Mouse (Mus musculus) hindbrain, postnatal 0 days (tissue): ENCODE measurements around the gene Naaa. TPM values are rescaled to one million over a fixed set of nuclear protein-coding genes. Genes with fewer than 3 reads are reported as not detected.

Experiments used
- ATAC-seq: fragments of 200-750 bp; cut with Nextera tagmentation; 2 replicates; pipeline ENCODE4 v1.8.0; 2017; ENCODE audit warnings: mild to moderate bottlenecking, moderate TSS enrichment, moderate library complexity
- DNase-seq: peaks from one replicate; pipeline ENCODE4 v3.0.0-alpha.2; 2015; ENCODE audit warnings: low spot score
- H3K27ac ChIP-seq: fragments of 300-500 bp; sonication (generic); 2 replicates; pipeline ENCODE4 v1.5.1; 2014; ENCODE audit warnings: mild to moderate bottlenecking
- H3K27me3 ChIP-seq: fragments of 300-500 bp; sonication (generic); 2 replicates; pipeline ENCODE4 v1.6.1; 2014; ENCODE audit warnings: low read length, mixed read lengths; ENCODE audit not compliant: insufficient read depth
- H3K36me3 ChIP-seq: fragments of 300-500 bp; sonication (generic); 2 replicates; pipeline ENCODE4 v1.6.1; 2014; ENCODE audit warnings: low read length, mixed read lengths; ENCODE audit not compliant: insufficient read depth
- H3K4me1 ChIP-seq: fragments of 300-500 bp; sonication (generic); 2 replicates; pipeline ENCODE4 v1.6.1; 2014; ENCODE audit warnings: antibody characterized with exemption, low read length, mixed read lengths; ENCODE audit not compliant: insufficient read depth
- H3K4me2 ChIP-seq: fragments of 300-500 bp; sonication (generic); 2 replicates; pipeline ENCODE4 v1.6.1; 2014; ENCODE audit warnings: low read depth, mild to moderate bottlenecking, low read length, moderate library complexity, mixed read lengths
- H3K4me3 ChIP-seq: fragments of 300-500 bp; sonication (generic); 2 replicates; pipeline ENCODE4 v1.5.1; 2014; ENCODE audit warnings: low read length
- H3K9ac ChIP-seq: fragments of 300-500 bp; sonication (generic); replicated peaks from 2 replicates; pipeline ENCODE4 v1.6.1; 2014; ENCODE audit warnings: mild to moderate bottlenecking, low read length, moderate library complexity, mixed read lengths
- H3K9me3 ChIP-seq: fragments of 300-500 bp; sonication (generic); 2 replicates; pipeline ENCODE4 v1.6.1; 2016; ENCODE audit warnings: low read length, mixed read lengths
- CTCF ChIP-seq: IDR thresholded peaks from 2 replicates; pipeline ENCODE4 v1.5.1; 2016; ENCODE audit warnings: antibody characterized with exemption, control low read depth, low read depth
- WGBS: fragments of 180-500 bp; shearing (Covaris S2); extraction: QIAGEN DNeasy Blood & Tissue Kit; methylation state at CpG from one replicate; pipeline ENCODE4 v1.1.7; 2014; 5-methylcytosine and 5-hydroxymethylcytosine counted together
- polyA plus RNA-seq: library from polyadenylated mRNA; unstranded; fragments of >200 nt; fragmentation: Nextera tagmentation; extraction: Ambion mirVana; gene quantifications from 2 replicates; pipeline ENCODE4 v1.2.1, GENCODE M21; 2015
- total RNA-seq: library from RNA; depleted of rRNA; stranded (reverse); fragments of >200 nt; gene quantifications from 2 replicates; pipeline ENCODE4 v1.2.3, GENCODE M21; 2014

Gene Naaa
- total and polyA plus RNA-seq, 2 experiments from 2014 or later, result 28.9 to 29.1 TPM

DNA sequence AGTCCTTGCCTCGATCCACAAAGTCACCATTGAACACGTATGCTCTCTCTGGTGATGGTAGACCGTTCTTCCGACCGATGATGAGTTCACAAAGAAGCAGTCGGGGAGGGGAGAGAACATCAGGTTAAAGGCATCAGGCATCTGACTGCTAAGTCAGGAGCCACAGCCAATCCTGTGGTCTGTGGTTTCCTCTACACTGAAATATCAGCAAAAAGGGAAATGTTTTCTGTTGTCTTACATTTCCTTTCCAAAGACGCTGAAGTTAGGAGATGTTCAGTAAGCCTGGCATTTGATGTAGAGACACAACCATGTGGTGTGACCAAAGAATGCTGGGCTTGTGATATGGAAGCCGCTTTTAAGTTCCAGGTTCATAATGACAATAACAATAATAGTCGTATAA lies 32.5 kb downstream of the Naaa start:
- DNase-seq (no peak), ATAC-seq (no peak)
- Histone ChIP-seq H3K27me3 (no peaks in the 10 kb centered on the region), H3K4me1 (no peaks in the 10 kb centered on the region), H3K27ac (no peak overlapping the region), H3K9me3 (0 out of 2 replicates have a peak, but pooled peaks cover 5% of the 10 kb centered on the region), H3K9ac (no peak overlapping the region), H3K36me3 (no peaks in the 10 kb centered on the region), H3K4me3 (no peak overlapping the region), H3K4me2 (no peak overlapping the region)
- TF ChIP-seq CTCF, result no peak
- 92% methylated on average over 9 of the region's 9 CpGs for WGBS

DNA sequence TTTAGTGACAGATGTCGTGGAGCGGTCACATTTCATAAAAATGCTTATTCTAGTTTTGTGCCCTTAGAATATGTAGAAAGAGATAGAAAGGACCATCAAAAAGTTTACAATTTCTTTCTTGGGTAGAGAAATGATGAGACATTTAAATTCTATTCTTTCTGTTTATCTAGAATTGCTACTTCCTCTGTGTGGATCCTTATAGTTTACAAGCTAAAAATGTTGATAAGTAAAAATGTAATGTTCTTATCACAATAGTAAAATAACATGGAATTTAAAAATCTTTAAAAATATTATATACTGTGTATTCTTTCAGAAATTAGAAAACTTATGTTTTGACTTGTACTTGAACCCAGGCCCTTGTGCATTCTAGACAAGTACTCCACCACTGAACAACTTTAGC lies 33.1 kb downstream of the Naaa start:
- WGBS, result 98% methylated on average over 2 of the region's 2 CpGs
- no peak overlapping the region for H3K4me3 ChIP-seq

DNA sequence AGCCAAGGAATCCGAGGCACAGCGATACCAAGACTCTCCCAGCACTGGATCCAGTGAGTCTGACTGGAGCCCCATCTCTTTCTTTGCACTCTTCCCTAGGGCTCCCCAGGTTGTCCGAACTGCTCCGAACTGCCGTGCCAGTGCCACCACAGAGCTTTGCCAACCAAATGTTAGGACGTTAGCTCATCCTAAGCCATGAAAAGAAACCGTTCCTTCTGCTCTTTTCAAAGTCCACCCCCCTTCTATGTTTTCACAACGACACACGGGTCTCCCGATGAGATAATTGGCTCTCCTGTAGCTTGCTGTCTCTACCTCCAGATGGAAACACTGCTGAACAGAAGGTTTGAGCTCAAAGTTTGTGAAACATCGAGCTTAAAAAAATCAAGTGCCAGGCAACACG lies 37.2 kb downstream of the Naaa start:
- H3K4me2 ChIP-seq, result no peak overlapping the region
- WGBS, result 80% methylated on average over 12 of the region's 12 CpGs
- H3K4me3 ChIP-seq, result no peak overlapping the region
- H3K9me3 ChIP-seq, result no peaks in the 10 kb centered on the region
- H3K36me3 ChIP-seq, result no peaks in the 10 kb centered on the region
- ATAC-seq (no peak), DNase-seq (no peak)
- H3K9ac ChIP-seq, result no peak overlapping the region
- TF ChIP-seq CTCF, result no peak
- H3K27ac ChIP-seq, result no peak overlapping the region
- no peaks in the 10 kb centered on the region for H3K4me1 ChIP-seq
- no peaks in the 10 kb centered on the region for H3K27me3 ChIP-seq

More for the DNA sequence above, 33.1 kb downstream of the Naaa start:
- TF ChIP-seq CTCF, result no peak
- Histone ChIP-seq H3K9me3 (0 out of 2 replicates have a peak, but pooled peaks cover 4% of the 10 kb centered on the region), H3K9ac (no peak overlapping the region), H3K27ac (no peak overlapping the region), H3K27me3 (no peaks in the 10 kb centered on the region), H3K4me2 (no peak overlapping the region), H3K4me1 (no peaks in the 10 kb centered on the region), H3K36me3 (no peaks in the 10 kb centered on the region)
- DNase-seq (no peak), ATAC-seq (no peak)

DNA sequence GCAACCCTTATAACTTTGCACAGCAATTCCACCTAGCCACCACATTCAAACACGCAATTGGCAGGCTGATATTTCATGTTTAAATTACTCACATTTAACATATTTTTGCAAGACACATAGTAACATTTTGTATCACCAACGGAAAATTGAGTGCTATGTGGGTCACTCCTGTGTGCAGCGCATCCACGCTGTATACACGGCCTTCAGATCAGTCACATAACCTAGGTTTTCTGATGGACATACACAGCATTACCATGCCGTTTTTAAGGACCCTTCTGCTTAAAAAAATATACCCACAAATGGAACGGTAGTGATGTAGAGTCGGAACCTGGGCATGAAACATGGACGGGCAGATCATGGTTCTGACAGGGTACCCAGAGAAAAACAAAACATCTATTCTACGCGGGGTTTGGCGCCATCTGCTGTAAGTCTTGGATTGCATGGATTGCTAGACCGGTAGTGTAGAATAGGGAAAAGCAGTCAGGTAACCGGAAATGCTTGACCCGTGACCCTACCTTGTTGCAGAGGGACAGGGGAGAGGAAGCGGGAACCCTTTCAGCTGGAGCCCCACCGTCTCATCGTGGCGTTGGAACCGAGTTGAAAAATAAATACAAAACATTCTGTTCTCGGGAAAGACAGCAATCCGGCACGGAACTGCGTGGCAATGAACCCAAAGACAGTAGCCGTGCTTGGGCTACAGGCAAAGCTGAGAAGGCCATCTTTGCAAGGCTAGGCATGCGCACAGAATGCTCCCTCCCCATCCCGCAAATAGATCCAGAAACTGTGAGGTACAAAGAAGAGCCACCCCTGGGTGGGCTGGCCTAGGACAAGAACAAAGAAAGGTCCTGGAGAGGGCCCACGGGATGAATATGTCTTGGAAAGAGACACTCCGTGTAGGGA lies 38.4 kb downstream of the Naaa start:
- H3K27ac ChIP-seq, result no peak overlapping the region
- WGBS, result 39% methylated on average over 29 of the region's 29 CpGs
- H3K4me1 ChIP-seq, result no peaks in the 10 kb centered on the region
- no peaks in the 10 kb centered on the region for H3K9me3 ChIP-seq
- peak; percentile 83 for ATAC-seq
- no peak overlapping the region for H3K9ac ChIP-seq
- H3K4me2 ChIP-seq, result peak overlapping the region; percentile 19; the same call in 1 of the 2 replicates
- peak; percentile 87 for DNase-seq
- H3K27me3 ChIP-seq, result no peaks in the 10 kb centered on the region
- no peak overlapping the region for H3K4me3 ChIP-seq
- peak; percentile 86 for TF ChIP-seq CTCF
- H3K36me3 ChIP-seq, result no peaks in the 10 kb centered on the region

DNA sequence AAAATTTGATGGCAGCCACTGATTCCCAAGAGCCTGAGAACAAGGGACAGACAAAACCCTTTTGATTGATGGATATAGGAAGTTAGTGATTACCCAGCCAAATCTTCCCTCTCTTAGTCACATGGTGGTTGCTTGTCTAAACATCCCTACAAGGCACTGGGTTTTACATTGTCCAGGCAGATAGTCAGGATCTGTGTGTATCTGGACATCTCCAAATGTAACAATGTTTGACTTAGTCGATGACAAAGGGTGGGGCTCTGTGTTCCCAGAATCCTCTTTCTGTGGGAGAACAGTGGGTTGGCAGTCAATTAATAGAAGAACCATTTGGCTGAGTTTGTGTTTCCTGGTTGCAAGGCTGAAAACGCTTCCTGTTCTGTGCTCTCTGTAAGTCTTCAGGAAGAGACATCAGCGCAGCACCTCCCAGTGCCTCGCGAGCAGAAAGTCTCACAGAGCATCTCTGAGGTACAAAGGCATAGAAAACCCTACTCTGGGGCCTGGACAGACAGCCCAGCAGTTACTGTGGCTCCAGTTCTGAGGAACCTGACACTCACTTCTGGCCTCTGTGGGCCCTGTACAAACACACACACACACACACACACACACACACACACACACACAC lies 42.9 kb downstream of the Naaa start:
- ATAC-seq (peak; percentile 8; the same call in 1 of the 2 replicates), DNase-seq (no peak)
- Histone ChIP-seq H3K27me3 (no peaks in the 10 kb centered on the region), H3K4me2 (no peak overlapping the region), H3K4me3 (no peak overlapping the region), H3K9me3 (no peaks in the 10 kb centered on the region), H3K27ac (no peak overlapping the region), H3K9ac (no peak overlapping the region), H3K36me3 (no peaks in the 10 kb centered on the region), H3K4me1 (no peaks in the 10 kb centered on the region)
- WGBS, result 71% methylated on average over 5 of the region's 5 CpGs
- TF ChIP-seq CTCF, result no peak

DNA sequence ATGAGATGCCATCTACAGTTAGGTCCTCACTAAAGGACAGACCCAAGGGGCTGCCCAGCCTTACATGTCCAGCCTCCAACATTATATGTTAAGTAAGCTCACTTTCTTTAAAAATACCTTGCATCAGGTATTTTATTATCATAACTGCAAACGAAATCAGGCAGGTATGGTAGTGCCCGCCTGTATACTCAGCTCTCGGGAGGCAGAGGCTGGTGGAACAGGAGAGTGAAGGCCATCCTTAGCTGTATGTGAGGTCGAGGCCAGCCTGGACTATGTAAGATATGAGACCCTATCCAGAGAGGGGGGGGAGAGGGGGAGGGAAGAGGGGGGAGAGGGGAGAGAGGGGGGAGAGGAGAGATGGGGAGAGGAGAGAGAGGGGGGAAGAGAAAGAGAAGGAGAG lies 44.6 kb downstream of the Naaa start:
- no peak for TF ChIP-seq CTCF
- no peaks in the 10 kb centered on the region for H3K27me3 ChIP-seq
- no peak overlapping the region for H3K9ac ChIP-seq
- H3K4me1 ChIP-seq, result no peaks in the 10 kb centered on the region
- DNase-seq (no peak), ATAC-seq (no peak)
- H3K4me2 ChIP-seq, result no peak overlapping the region
- no peaks in the 10 kb centered on the region for H3K9me3 ChIP-seq
- no peaks in the 10 kb centered on the region for H3K36me3 ChIP-seq
- 89% methylated on average over 4 of the region's 4 CpGs for WGBS
- H3K27ac ChIP-seq, result no peak overlapping the region
- H3K4me3 ChIP-seq, result no peak overlapping the region
